Mouse (Mus musculus) liver, embryonic 11.5 days (tissue): ENCODE measurements around the gene Dnah17. TPM values are rescaled to one million over a fixed set of nuclear protein-coding genes. Genes with fewer than 3 reads are reported as not detected.

Source experiments
- ATAC-seq: fragments of 200-750 bp; cut with Nextera tagmentation; replicated peaks from 2 replicates; pipeline ENCODE4 v1.8.0; 2017; ENCODE audit warnings: moderate number of reproducible peaks, mild to moderate bottlenecking, moderate TSS enrichment, moderate library complexity; ENCODE audit not compliant: low FRiP score
- DNase-seq: peaks from one replicate; pipeline ENCODE4 v3.0.0-alpha.2; 2017; ENCODE audit warnings: low spot score
- H3K27ac ChIP-seq: fragments of 300-500 bp; sonication (generic); 2 replicates; pipeline ENCODE4 v1.5.1; 2014; ENCODE audit warnings: mild to moderate bottlenecking, low read depth, low read length, control low read depth
- H3K27me3 ChIP-seq: fragments of 300-500 bp; sonication (generic); replicated peaks from 2 replicates; pipeline ENCODE4 v1.6.1; 2014; ENCODE audit warnings: low read length, mixed read lengths; ENCODE audit not compliant: control insufficient read depth, insufficient read depth
- H3K36me3 ChIP-seq: fragments of 300-500 bp; sonication (generic); 2 replicates; pipeline ENCODE4 v1.6.1; 2014; ENCODE audit warnings: mild to moderate bottlenecking, low read length, moderate library complexity, mixed read lengths; ENCODE audit not compliant: control insufficient read depth, insufficient read depth
- H3K4me1 ChIP-seq: fragments of 300-500 bp; sonication (generic); replicated peaks from 2 replicates; pipeline ENCODE4 v1.6.1; 2014; ENCODE audit warnings: low read length, mixed read lengths; ENCODE audit not compliant: control insufficient read depth, insufficient read depth
- H3K4me2 ChIP-seq: fragments of 300-500 bp; sonication (generic); 2 replicates; pipeline ENCODE4 v1.6.1; 2014; ENCODE audit warnings: mild to moderate bottlenecking, control low read depth, moderate library complexity
- H3K4me3 ChIP-seq: fragments of 300-500 bp; sonication (generic); 2 replicates; pipeline ENCODE4 v1.5.1; 2014; ENCODE audit warnings: low read depth, low read length, control low read depth
- H3K9ac ChIP-seq: fragments of 300-500 bp; sonication (generic); 2 replicates; pipeline ENCODE4 v1.6.1; 2014; ENCODE audit warnings: low read depth, low read length, control low read depth
- H3K9me3 ChIP-seq: fragments of 300-500 bp; sonication (generic); 2 replicates; pipeline ENCODE4 v1.6.1; 2016; ENCODE audit warnings: low read length, inconsistent platforms, mixed read lengths; ENCODE audit not compliant: control insufficient read depth
- WGBS: fragments of 180-500 bp; shearing (Covaris S2); extraction: QIAGEN DNeasy Blood & Tissue Kit; methylation state at CpG from one replicate; pipeline ENCODE4 v1.1.7; 2014; 5-methylcytosine and 5-hydroxymethylcytosine counted together
- polyA plus RNA-seq: library from polyadenylated mRNA; unstranded; fragments of >200 nt; fragmentation: Nextera tagmentation; extraction: Ambion mirVana; gene quantifications from 2 replicates; pipeline ENCODE4 v1.2.1, GENCODE M21; 2014

The Dnah17 gene
- polyA plus RNA-seq, 1 experiment from 2014 or later, result 0.11 TPM

DNA sequence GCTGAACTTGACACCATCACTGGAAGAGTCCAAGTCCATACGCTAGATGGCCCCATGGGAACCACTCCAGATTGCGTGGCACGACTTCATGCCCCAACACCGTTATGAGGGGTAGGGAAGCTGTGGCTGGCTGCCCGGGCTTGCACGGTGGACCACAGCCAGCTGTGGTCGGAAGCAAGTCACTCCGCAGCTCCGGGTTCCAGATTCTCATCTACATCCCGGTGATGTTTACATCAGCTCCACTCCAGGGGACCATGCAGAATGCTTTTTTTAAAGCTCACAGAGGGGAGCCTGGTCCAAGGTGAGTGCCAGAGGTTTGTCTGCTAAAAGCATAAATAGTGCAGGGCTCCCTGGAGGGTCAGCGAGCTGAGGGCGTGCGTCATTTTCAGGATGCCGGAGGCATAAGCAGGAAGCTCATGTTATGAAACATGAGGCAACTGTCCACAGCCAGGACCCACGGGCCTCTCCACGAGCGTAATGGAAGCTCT lies 55.4 kb downstream of the Dnah17 start:
- no peak for DNase-seq
- Histone ChIP-seq H3K4me3 (no peak overlapping the region), H3K27me3 (peaks cover 3% of the 10 kb centered on the region; the same call in 1 of the 2 replicates), H3K9me3 (no peaks in the 10 kb centered on the region), H3K4me2 (no peak overlapping the region), H3K36me3 (no peaks in the 10 kb centered on the region), H3K27ac (no peak overlapping the region), H3K4me1 (no peaks in the 10 kb centered on the region), H3K9ac (no peak overlapping the region)
- ATAC-seq, result no peak
- WGBS, result 74% methylated on average over 17 of the region's 17 CpGs

DNA sequence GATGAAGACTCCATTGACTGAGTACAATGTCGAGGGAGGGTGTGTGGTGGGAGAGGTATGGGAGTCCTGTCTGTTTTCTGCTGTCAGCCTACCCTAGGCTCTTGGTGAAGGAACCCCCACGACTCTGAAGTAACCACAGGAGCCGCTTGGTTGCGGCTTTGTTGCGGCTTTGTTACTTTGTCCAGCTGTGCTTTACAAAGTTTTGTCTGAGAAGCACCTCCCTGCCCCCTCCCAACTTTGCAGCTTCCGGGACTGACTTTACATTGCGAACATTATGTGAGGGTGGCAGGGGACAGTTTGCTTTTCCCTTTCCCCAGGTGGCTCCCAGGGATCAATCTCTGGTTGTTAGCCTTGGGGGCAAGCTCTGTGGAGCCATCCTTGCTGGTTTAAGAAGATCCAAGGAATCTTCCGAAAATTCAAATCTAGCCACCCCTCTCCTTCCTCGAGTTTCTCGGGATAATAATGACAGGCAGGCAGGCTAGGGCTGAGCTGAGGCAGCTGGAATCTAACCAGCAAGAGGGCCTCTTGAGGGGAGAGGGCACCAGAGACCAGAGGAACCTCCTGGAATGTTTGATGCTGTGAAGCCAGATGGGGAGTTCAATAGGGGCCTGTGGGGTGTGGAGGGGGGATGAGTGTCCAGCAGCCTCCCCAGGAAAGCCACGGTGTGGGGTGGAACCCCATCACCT lies 59.1 kb downstream of the Dnah17 start:
- Histone ChIP-seq H3K4me2 (no peak overlapping the region), H3K4me1 (no peaks in the 10 kb centered on the region), H3K9ac (no peak overlapping the region), H3K27ac (no peak overlapping the region), H3K36me3 (no peaks in the 10 kb centered on the region), H3K9me3 (no peaks in the 10 kb centered on the region), H3K27me3 (peaks cover 3% of the 10 kb centered on the region; the same call in 1 of the 2 replicates), H3K4me3 (no peak overlapping the region)
- no peak for ATAC-seq
- 53% methylated on average over 11 of the region's 11 CpGs for WGBS
- DNase-seq, result no peak

DNA sequence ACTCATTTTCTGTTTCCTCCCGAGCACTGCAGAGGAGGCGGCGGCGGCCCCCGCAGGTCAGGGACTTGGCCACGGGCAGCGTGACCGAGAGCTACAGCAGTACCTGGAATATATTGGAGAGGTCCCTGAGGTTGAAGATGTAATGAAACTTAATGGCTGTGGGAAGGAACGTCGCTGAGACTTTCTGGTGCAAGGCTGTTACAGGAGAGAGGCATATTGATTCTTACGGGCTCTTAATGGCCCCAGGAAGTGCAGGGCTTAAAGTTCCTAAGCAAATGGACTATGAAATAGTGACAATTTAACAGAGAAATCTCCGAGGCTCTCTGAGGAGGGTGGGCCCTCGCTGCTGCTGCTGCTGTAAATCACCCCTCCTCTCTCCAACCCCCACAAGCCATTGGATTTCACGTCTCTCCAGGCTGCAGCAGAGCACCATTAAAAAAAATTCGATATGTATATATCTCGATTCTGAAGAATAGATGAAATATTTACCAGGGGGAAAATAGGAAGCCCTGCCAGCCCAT lies 61.6 kb downstream of the Dnah17 start:
- Histone ChIP-seq H3K4me3 (no peak overlapping the region), H3K36me3 (no peaks in the 10 kb centered on the region), H3K9me3 (no peaks in the 10 kb centered on the region), H3K27me3 (peaks cover 3% of the 10 kb centered on the region; the same call in 1 of the 2 replicates), H3K4me1 (no peaks in the 10 kb centered on the region), H3K4me2 (no peak overlapping the region), H3K9ac (no peak overlapping the region), H3K27ac (no peak overlapping the region)
- no peak for ATAC-seq
- WGBS, result 77% methylated on average over 16 of the region's 16 CpGs
- DNase-seq, result no peak

DNA sequence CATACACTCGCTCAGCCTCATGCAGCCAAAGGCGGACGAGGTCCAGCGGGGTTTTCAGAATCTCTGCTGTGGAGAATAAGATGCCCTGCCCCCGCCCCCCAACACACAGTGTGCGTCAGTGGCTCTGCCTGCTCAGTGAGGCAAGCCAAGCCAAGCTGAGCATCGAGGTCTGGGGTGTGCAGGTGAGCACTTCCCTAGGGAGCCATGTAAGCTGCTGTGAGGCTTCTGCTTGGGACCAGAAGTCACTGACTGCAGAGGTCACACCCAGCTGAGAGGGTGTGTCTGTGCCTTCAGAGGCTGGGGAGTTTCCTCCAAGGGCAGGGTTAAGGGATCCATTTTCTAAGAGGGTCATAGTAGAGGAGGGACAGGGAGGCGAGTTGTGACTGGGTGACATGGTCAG lies 62.8 kb downstream of the Dnah17 start:
- 82% methylated on average over 8 of the region's 8 CpGs for WGBS
- DNase-seq, result no peak

DNA sequence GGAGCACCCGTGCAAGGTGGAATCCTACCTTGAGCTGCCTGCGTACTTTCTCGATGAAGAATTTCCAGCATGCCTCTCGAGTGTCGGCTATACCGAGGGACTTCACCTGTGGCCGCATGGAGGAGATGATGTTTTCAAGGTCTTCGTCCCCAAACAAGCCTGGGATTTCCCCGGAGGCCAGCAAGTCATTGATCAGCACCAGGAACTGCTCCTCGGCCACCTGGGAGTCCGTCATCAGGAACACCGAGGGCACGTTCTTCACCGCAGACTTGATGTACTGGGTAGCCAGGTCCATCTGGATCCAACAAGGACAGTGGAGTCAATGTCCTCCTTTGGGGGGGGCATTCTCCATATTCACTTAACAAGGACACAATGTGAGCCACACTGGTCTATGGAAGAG lies 70.4 kb downstream of the Dnah17 start:
- Histone ChIP-seq H3K36me3 (no peaks in the 10 kb centered on the region), H3K9ac (no peak overlapping the region), H3K4me2 (no peak overlapping the region), H3K27ac (no peak overlapping the region), H3K9me3 (no peaks in the 10 kb centered on the region), H3K4me1 (no peaks in the 10 kb centered on the region), H3K4me3 (no peak overlapping the region), H3K27me3 (no peaks in the 10 kb centered on the region)
- DNase-seq (no peak), ATAC-seq (no peak)
- 72% methylated on average over 14 of the region's 14 CpGs for whole genome bisulfite sequencing

More for the DNA sequence above, 62.8 kb downstream of the Dnah17 start:
- Histone ChIP-seq H3K9me3 (no peaks in the 10 kb centered on the region), H3K4me1 (no peaks in the 10 kb centered on the region), H3K27me3 (no peaks in the 10 kb centered on the region), H3K9ac (no peak overlapping the region), H3K36me3 (no peaks in the 10 kb centered on the region), H3K27ac (no peak overlapping the region), H3K4me2 (no peak overlapping the region), H3K4me3 (no peak overlapping the region)
- ATAC-seq, result no peak

DNA sequence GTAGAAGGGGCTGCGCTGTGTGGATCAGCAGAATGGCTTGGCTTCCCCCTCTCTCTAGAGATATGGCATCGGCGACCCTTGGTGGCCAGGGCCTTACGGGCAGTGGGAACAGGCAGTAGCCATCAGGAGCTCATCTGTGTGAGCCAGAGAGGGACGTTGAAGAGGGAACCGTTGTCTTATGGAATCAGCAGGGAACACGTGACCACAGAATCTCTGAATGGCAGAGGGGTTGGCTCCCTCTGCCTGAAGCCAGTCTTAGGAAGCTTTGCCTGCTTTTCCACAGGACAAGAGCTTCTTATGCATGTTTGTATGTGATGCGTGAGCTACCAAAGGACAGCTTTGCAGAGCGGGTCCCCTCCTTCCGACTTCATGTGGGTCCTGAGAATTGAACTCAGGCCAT lies 71.6 kb downstream of the Dnah17 start:
- no peaks in the 10 kb centered on the region for H3K9me3 ChIP-seq
- no peak overlapping the region for H3K9ac ChIP-seq
- H3K4me1 ChIP-seq, result no peaks in the 10 kb centered on the region
- H3K4me3 ChIP-seq, result no peak overlapping the region
- H3K27ac ChIP-seq, result no peak overlapping the region
- 64% methylated on average over 10 of the region's 10 CpGs for WGBS
- DNase-seq (no peak), ATAC-seq (no peak)
- no peaks in the 10 kb centered on the region for H3K36me3 ChIP-seq
- H3K27me3 ChIP-seq, result no peaks in the 10 kb centered on the region
- H3K4me2 ChIP-seq, result no peak overlapping the region

DNA sequence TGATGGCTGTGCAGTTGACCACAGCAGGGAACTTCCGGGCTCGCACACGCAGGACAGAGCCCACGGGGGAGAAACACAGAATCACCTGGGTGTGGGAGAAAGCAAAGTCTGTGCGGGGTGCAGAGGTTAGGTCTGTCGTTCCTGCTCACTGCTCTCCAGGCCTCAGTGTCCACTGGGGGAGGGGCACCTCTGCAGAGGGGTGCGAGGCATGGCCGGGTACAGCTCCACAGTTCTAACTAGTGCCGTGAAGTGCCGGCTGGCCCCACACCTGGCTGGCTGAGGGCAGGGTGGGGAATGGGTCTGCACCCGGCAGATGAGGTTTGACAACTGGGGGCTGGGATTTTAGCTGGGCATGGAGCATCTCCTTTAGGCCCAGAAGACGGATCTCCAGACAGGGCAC lies 72.1 kb downstream of the Dnah17 start:
- DNase-seq (no peak), ATAC-seq (no peak)
- Histone ChIP-seq H3K27me3 (no peaks in the 10 kb centered on the region), H3K4me2 (no peak overlapping the region), H3K27ac (no peak overlapping the region), H3K4me3 (no peak overlapping the region), H3K36me3 (no peaks in the 10 kb centered on the region), H3K9ac (no peak overlapping the region), H3K9me3 (no peaks in the 10 kb centered on the region), H3K4me1 (no peaks in the 10 kb centered on the region)
- WGBS, result 64% methylated on average over 12 of the region's 12 CpGs

DNA sequence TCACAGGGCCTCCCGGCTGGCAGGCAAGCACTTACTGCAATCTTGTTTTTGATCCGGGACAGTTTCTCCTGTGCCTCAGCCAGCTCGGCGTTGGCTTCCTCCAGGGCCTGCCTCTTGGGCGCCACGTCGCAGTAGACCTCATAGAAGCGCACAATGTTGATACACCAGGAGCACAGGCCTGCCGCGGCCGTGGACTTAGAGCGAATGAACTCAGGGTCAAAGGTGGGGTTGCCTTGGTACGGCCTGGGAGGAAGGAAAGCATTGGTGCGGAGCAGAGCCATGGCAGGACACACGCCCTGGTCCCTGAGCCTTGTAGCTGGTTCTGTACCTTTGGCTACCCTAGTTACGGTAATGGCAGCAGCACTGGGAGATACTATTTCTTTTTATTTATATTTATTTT lies 80.3 kb downstream of the Dnah17 start:
- no peak overlapping the region for H3K9ac ChIP-seq
- no peaks in the 10 kb centered on the region for H3K4me1 ChIP-seq
- ATAC-seq (no peak), DNase-seq (no peak)
- no peaks in the 10 kb centered on the region for H3K27me3 ChIP-seq
- 76% methylated on average over 16 of the region's 16 CpGs for WGBS
- H3K36me3 ChIP-seq, result no peaks in the 10 kb centered on the region
- H3K4me2 ChIP-seq, result no peak overlapping the region
- no peak overlapping the region for H3K27ac ChIP-seq
- no peak overlapping the region for H3K4me3 ChIP-seq
- H3K9me3 ChIP-seq, result no peaks in the 10 kb centered on the region

DNA sequence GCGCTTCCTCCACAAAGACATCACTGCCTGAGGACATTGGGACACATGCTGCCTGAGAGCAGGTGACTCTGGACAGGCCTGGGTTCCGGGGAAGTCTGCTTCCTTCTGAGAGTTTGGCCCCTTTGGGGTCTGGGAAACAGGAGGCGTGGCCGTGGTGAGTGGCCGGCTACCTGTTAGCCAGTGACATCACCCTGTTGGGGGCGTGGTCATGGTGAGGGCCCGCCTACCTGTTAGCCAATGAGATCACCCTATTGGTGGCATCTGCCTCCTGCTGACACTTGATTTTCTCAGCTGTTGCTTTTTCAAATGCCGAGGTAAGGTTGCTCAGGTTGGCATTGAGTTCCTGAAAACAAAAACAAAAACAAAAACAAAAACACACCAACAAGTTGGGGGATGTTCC lies 80.8 kb downstream of the Dnah17 start:
- DNase-seq (no peak), ATAC-seq (no peak)
- Histone ChIP-seq H3K4me3 (no peak overlapping the region), H3K27me3 (no peaks in the 10 kb centered on the region), H3K4me2 (no peak overlapping the region), H3K36me3 (no peaks in the 10 kb centered on the region), H3K9ac (no peak overlapping the region), H3K4me1 (no peaks in the 10 kb centered on the region), H3K9me3 (no peaks in the 10 kb centered on the region), H3K27ac (no peak overlapping the region)
- WGBS, result 38% methylated on average over 8 of the region's 8 CpGs
